Mouse (Mus musculus) lung, embryonic 14.5 days (tissue): Measurements from ENCODE around the gene Pcbp4. TPM values are rescaled to one million over a fixed set of nuclear protein-coding genes. Genes with fewer than 3 reads are reported as not detected.

Source experiments
- ATAC-seq: fragments of 200-750 bp; cut with Nextera tagmentation; 2 replicates; pipeline ENCODE4 v1.8.0; 2017; ENCODE audit warnings: mild to moderate bottlenecking, moderate TSS enrichment, moderate library complexity; ENCODE audit not compliant: insufficient read depth
- DNase-seq: peaks from one replicate; pipeline ENCODE4 v3.0.0-alpha.2; 2015
- H3K27ac ChIP-seq: fragments of 300-500 bp; sonication (generic); 2 replicates; pipeline ENCODE4 v1.5.1; 2014; ENCODE audit warnings: low read depth, mild to moderate bottlenecking, moderate library complexity
- H3K27me3 ChIP-seq: fragments of 300-500 bp; sonication (generic); 2 replicates; pipeline ENCODE4 v1.6.1; 2014; ENCODE audit warnings: low read length, control low read depth; ENCODE audit not compliant: insufficient read depth
- H3K36me3 ChIP-seq: fragments of 300-500 bp; sonication (generic); 2 replicates; pipeline ENCODE4 v1.6.1; 2014; ENCODE audit warnings: control low read depth; ENCODE audit not compliant: insufficient read depth
- H3K4me1 ChIP-seq: fragments of 300-500 bp; sonication (generic); 2 replicates; pipeline ENCODE4 v1.6.1; 2014; ENCODE audit warnings: antibody characterized with exemption, control low read depth; ENCODE audit not compliant: insufficient read depth
- H3K4me2 ChIP-seq: fragments of 300-500 bp; sonication (generic); 2 replicates; pipeline ENCODE4 v1.6.1; 2014; ENCODE audit warnings: mild to moderate bottlenecking
- H3K4me3 ChIP-seq: fragments of 300-500 bp; sonication (generic); 2 replicates; pipeline ENCODE4 v1.5.1; 2014; ENCODE audit warnings: low read depth, low read length
- H3K9ac ChIP-seq: fragments of 300-500 bp; sonication (generic); 2 replicates; pipeline ENCODE4 v1.6.1; 2014
- H3K9me3 ChIP-seq: fragments of 300-500 bp; sonication (generic); 2 replicates; pipeline ENCODE4 v1.6.1; 2016; ENCODE audit warnings: low read depth, low read length, control low read depth
- CTCF ChIP-seq: IDR thresholded peaks from 2 replicates; pipeline ENCODE4 v1.5.1; 2016; ENCODE audit warnings: antibody characterized with exemption, low read depth
- WGBS: fragments of 180-500 bp; shearing (Covaris S2); extraction: QIAGEN DNeasy Blood & Tissue Kit; methylation state at CpG from one replicate; pipeline ENCODE4 v1.1.7; 2014; 5-methylcytosine and 5-hydroxymethylcytosine counted together
- polyA plus RNA-seq: library from polyadenylated mRNA; unstranded; fragments of >200 nt; fragmentation: Nextera tagmentation; extraction: Ambion mirVana; gene quantifications from 2 replicates; pipeline ENCODE4 v1.2.1, GENCODE M21; 2014

Gene Pcbp4
- polyA plus RNA-seq, 1 experiment from 2014 or later: 109 TPM

GRCm38 (mm10) chr9:106463122-106464063, 10.3 kb downstream of the Pcbp4 start:
- TF ChIP-seq CTCF: no peak
- DNase-seq: no peak
- Histone ChIP-seq H3K27me3 (no peaks in the 10 kb centered on the region), H3K9me3 (no peaks in the 10 kb centered on the region), H3K36me3 (peaks cover 53% of the 10 kb centered on the region), H3K4me2 (no peak overlapping the region), H3K27ac (no peak overlapping the region), H3K4me3 (no peak overlapping the region), H3K9ac (no peak overlapping the region), H3K4me1 (no peaks in the 10 kb centered on the region)
- WGBS: 80% methylated on average over 21 of the region's 21 CpGs
- no peak for ATAC-seq

GRCm38 (mm10) chr9:106464751-106465541, 11.9 kb downstream of the Pcbp4 start:
- WGBS: 1% methylated on average over 95 of the region's 99 CpGs
- Histone ChIP-seq H3K9ac (peak overlapping the region; percentile 65), H3K27me3 (no peaks in the 10 kb centered on the region), H3K27ac (no peak overlapping the region; the same call in 1 of the 2 replicates), H3K4me2 (peak overlapping the region; percentile 88), H3K36me3 (peaks cover 45% of the 10 kb centered on the region), H3K4me1 (no peaks in the 10 kb centered on the region), H3K4me3 (peak overlapping the region; percentile 54), H3K9me3 (no peaks in the 10 kb centered on the region)
- ATAC-seq (peak; percentile 77), DNase-seq (peak; percentile 87)
- TF ChIP-seq CTCF: no peak

- Histone ChIP-seq H3K9me3 (no peaks in the 10 kb centered on the region), H3K27ac (no peak within 1 kb of the TSS; the same call in 1 of the 2 replicates), H3K4me2 (peak within 1 kb of the TSS; percentile 88), H3K9ac (peak within 1 kb of the TSS; percentile 65), H3K27me3 (no peaks in the 10 kb centered on the region), H3K4me3 (peak within 1 kb of the TSS; percentile 54), H3K36me3 (peaks cover 38% of the 10 kb centered on the region), H3K4me1 (no peaks in the 10 kb centered on the region)
- no peak for TF ChIP-seq CTCF
- 34% methylated on average over 26 of the region's 26 CpGs for WGBS
- ATAC-seq (peak; percentile 16; the same call in 1 of the 2 replicates), DNase-seq (no peak)
Measured at GRCm38 (mm10) chr9:106465571-106466200, 12.6 kb downstream of the Pcbp4 start, which contains the start of gene Gpr62. Gene Gpr62 (minus strand): TSS chr9:106465938.

GRCm38 (mm10) chr9:106466721-106467120, 13.6 kb downstream of the Pcbp4 start:
- Histone ChIP-seq H3K27me3 (no peaks in the 10 kb centered on the region), H3K36me3 (peaks cover 27% of the 10 kb centered on the region), H3K9me3 (no peaks in the 10 kb centered on the region), H3K4me3 (no peak overlapping the region), H3K27ac (no peak overlapping the region), H3K4me2 (no peak overlapping the region), H3K9ac (no peak overlapping the region), H3K4me1 (no peaks in the 10 kb centered on the region)
- TF ChIP-seq CTCF: no peak
- DNase-seq (no peak), ATAC-seq (no peak)
- 85% methylated on average over 6 of the region's 6 CpGs for WGBS

GRCm38 (mm10) chr9:106467746-106468145, 14.7 kb downstream of the Pcbp4 start:
- no peaks in the 10 kb centered on the region for H3K27me3 ChIP-seq
- no peak overlapping the region for H3K27ac ChIP-seq
- H3K36me3 ChIP-seq: peaks cover 18% of the 10 kb centered on the region
- TF ChIP-seq CTCF: no peak
- no peak overlapping the region for H3K4me2 ChIP-seq
- no peaks in the 10 kb centered on the region for H3K9me3 ChIP-seq
- 81% methylated on average over 7 of the region's 7 CpGs for WGBS
- no peaks in the 10 kb centered on the region for H3K4me1 ChIP-seq
- H3K4me3 ChIP-seq: no peak overlapping the region
- H3K9ac ChIP-seq: no peak overlapping the region
- ATAC-seq (no peak), DNase-seq (no peak)

GRCm38 (mm10) chr9:106469317-106469716, 16.2 kb downstream of the Pcbp4 start:
- Histone ChIP-seq H3K4me1 (peaks cover 5% of the 10 kb centered on the region), H3K27ac (no peak overlapping the region), H3K9ac (no peak overlapping the region), H3K9me3 (no peaks in the 10 kb centered on the region), H3K4me3 (no peak overlapping the region), H3K36me3 (peaks cover 4% of the 10 kb centered on the region; the same call in 1 of the 2 replicates), H3K4me2 (no peak overlapping the region), H3K27me3 (no peaks in the 10 kb centered on the region)
- 59% methylated on average over 6 of the region's 6 CpGs for WGBS
- DNase-seq (no peak), ATAC-seq (no peak)
- 0 out of 2 replicates have a peak, but pooled peaks have one; percentile 10 for TF ChIP-seq CTCF
